Mouse (Mus musculus): ENCODE measurements around the gene Hdac1.

The Hdac1 gene

DNA sequence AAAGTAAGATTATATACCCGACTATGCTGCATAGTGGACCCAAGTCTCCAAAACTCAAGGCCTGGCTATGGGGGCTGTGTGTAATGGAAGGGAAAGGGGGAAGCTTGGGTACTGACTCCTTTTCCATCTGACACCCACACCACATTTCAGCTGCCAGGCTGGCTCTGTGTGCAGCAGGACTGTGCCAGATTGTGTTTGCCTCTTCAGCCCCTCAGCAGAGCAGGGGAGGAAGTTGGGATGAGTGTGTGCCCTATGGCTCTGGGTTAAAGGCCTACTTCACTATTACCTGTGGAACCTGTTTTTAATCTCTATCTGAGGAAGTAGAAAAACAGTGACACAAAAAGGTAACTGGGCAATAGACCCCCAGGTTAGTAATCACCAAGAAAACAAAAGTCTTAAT lies 61.4 kb downstream of the Hdac1 start:
- DNase-seq (ENCODE audit: inconsistent age in 2 of 2, low spot score in 1 of 2) = no peak

DNA sequence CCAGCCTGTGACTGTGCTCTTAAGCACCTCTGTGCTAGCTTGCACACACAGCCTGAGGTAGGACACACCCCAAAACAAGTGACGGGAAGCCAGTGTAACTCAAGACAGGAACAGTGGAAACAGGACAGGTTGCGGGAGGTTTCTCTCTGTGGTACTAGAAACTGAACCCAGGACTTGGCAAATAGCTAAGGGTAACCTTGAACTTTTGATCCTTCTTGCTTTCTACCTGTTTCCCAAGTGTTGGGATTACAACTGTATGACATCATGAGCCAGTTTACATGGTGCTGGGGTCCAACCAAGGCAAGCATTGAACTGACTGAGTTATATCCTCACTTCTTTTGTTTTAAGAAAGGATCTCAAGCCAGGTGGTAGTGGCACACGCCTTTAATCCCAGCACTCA lies 62.6 kb downstream of the Hdac1 start:
- DNase-seq (ENCODE audit: inconsistent age in 2 of 2, low spot score in 1 of 2) = no peak

DNA sequence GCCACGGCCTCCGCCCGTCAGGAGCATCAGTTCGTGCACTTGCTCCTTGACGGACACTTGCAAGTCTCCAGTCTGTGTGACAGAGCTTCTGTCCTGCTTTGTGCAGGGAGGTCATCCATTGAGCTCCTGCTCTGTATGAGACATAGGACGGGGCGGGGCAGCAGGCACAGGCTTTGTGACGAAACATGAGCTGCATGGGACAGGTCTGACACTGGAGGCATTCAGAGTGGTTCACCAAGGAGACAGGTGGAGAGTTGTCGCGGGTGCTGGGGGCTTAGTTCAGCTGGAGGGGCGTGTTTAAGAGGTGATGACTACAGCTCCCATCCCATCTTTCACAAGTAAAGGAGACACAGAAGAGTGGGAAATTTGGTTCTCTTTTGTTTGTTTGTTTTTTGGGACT lies 66.5 kb downstream of the Hdac1 start:
- DNase-seq (ENCODE audit: inconsistent age in 2 of 2, low spot score in 1 of 2) = no peak
